Mouse (Mus musculus): ENCODE results near the gene Fuca1. TPM values are rescaled to one million over a fixed set of nuclear protein-coding genes. Genes with fewer than 3 reads are reported as not detected.

Gene Fuca1
- polyA plus RNA-seq, 1 experiment = 29.8 TPM

DNA sequence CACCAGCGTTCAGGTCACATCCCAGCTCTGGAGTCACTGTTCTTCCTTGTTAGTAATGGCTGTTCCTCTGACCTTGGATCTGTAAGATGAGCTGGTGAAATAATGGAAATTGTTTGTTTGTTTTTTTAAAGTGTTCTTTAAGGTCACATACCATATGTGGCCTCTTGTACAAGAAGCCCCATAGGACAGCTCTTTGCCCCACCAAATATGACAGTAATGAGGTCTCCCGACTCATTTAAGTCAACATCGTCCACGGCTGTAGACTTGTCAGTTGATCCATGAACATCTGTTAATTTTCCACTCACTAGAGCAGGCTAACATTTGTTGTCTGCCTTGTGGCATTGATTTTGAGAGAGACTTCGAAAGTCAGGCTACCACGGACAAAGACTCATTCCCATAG, 41.5 kb upstream of the Fuca1 start:
- TF ChIP-seq USF1 (IDR thresholded peaks at IDR 0.05; ENCODE audit: low read depth) (no peak), SRF (IDR thresholded peaks at IDR 0.05; ENCODE audit: control insufficient read depth, insufficient read length, low read depth) (no peak), REST (IDR thresholded peaks at IDR 0.05; ENCODE audit: insufficient read depth, insufficient read length) (no peak), CEBPB (IDR thresholded peaks at IDR 0.05; ENCODE audit: insufficient read depth, poor library complexity, severe bottlenecking) (no peak), MYOG (IDR thresholded peaks at IDR 0.05; ENCODE audit: control insufficient read depth in 1 of 3, insufficient read depth in 1 of 3, insufficient read length in 2 of 3, low read depth in 2 of 3) (no peak), TCF12 (IDR thresholded peaks at IDR 0.05; ENCODE audit: insufficient read depth, poor library complexity, severe bottlenecking) (no peak), MAX (IDR thresholded peaks at IDR 0.05; ENCODE audit: low read depth) (no peak), E2F4 (IDR thresholded peaks at IDR 0.05; ENCODE audit: insufficient read depth) (no peak), MYOD1 (IDR thresholded peaks at IDR 0.05; ENCODE audit: control insufficient read depth in 1 of 3, insufficient read length in 2 of 3, low read depth in 2 of 3) (no peak), POLR2A (IDR thresholded peaks at IDR 0.05; ENCODE audit: insufficient read length, low read depth) (no peak), TCF3 (IDR thresholded peaks at IDR 0.05; ENCODE audit: insufficient read length, low read depth) (no peak), POLR2AphosphoS2 (IDR thresholded peaks at IDR 0.05; ENCODE audit: insufficient read length, low read depth) (no peak)
- Histone ChIP-seq H3ac (ENCODE audit: control insufficient read depth, insufficient read length) (no peak overlapping the region), H3K36me3 (ENCODE audit: control insufficient read depth, insufficient read depth) (no peaks in the 10 kb centered on the region), H3K4me2 (ENCODE audit: low read depth) (no peak overlapping the region), H3K27me3 (ENCODE audit: control insufficient read depth, insufficient read depth, insufficient read length) (peaks cover 11% of the 10 kb centered on the region), H3K79me2 (ENCODE audit: control insufficient read depth, insufficient read depth) (no peaks in the 10 kb centered on the region), H3K4me3 (no peak overlapping the region)

DNA sequence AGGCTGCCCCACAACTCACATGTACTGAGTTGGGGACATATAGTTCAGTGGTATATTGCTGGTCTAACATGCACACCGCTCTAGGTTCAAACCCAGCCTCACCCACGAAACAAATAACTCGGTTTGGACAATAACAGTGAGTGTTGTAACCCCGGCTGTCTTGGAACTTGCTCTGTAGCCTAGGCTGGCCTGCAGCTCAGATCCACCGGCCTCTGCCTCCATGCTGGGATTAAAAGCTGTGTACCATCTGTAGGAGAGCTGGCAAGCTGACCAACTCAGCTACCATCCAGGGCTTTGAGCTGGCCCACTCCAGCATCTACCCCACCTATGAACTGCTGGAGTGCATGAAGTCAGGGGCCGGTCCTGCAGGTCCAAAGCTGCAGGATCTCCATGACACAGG, 40.5 kb upstream of the Fuca1 start:
- TF ChIP-seq MAX (IDR thresholded peaks at IDR 0.05; ENCODE audit: low read depth) (no peak), MYOD1 (IDR thresholded peaks at IDR 0.05; ENCODE audit: control insufficient read depth in 1 of 3, insufficient read length in 2 of 3, low read depth in 2 of 3) (no peak), MYOG (IDR thresholded peaks at IDR 0.05; ENCODE audit: control insufficient read depth in 1 of 3, insufficient read depth in 1 of 3, insufficient read length in 2 of 3, low read depth in 2 of 3) (no peak), TCF12 (IDR thresholded peaks at IDR 0.05; ENCODE audit: insufficient read depth, poor library complexity, severe bottlenecking) (no peak)
- no peaks in the 10 kb centered on the region for H3K79me2 ChIP-seq (ENCODE audit: control insufficient read depth, insufficient read depth)
- H3K4me3 ChIP-seq = no peak overlapping the region
- H3K4me2 ChIP-seq (ENCODE audit: low read depth) = no peak overlapping the region
- H3ac ChIP-seq (ENCODE audit: control insufficient read depth, insufficient read length) = no peak overlapping the region
- no peaks in the 10 kb centered on the region for H3K36me3 ChIP-seq (ENCODE audit: control insufficient read depth, insufficient read depth)
- peaks cover 11% of the 10 kb centered on the region for H3K27me3 ChIP-seq (ENCODE audit: control insufficient read depth, insufficient read depth, insufficient read length)

DNA sequence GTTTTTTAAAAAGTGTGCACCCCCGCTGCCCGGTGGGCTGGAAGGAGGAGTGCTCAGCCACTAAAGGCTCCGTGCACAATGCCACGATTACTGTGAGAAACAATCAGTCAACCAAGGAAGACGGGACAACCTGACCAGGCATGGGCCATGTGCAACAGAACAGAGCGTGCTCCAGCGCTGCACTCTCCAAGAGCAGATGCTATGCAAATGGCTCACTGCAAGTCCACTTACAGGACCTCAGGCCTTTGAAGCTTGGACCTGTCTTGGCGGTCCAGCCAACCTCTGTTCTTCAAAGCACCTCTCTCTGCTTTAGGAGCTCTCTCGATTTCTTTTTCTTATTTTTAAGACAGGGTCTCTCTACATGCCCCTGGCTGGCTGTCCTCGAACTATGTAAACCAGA, 40.0 kb upstream of the Fuca1 start:
- no peaks in the 10 kb centered on the region for H3K79me2 ChIP-seq (ENCODE audit: control insufficient read depth, insufficient read depth)
- H3K4me2 ChIP-seq (ENCODE audit: low read depth) = no peak overlapping the region
- no peak for TF ChIP-seq POLR2AphosphoS2 (IDR thresholded peaks at IDR 0.05; ENCODE audit: insufficient read length, low read depth)
- TF ChIP-seq POLR2A (IDR thresholded peaks at IDR 0.05; ENCODE audit: insufficient read length, low read depth) = no peak
- no peak for TF ChIP-seq TCF12 (IDR thresholded peaks at IDR 0.05; ENCODE audit: insufficient read depth, poor library complexity, severe bottlenecking)
- TF ChIP-seq USF1 (IDR thresholded peaks at IDR 0.05; ENCODE audit: low read depth) = no peak
- no peak for TF ChIP-seq CEBPB (IDR thresholded peaks at IDR 0.05; ENCODE audit: insufficient read depth, poor library complexity, severe bottlenecking)
- no peak for TF ChIP-seq SRF (IDR thresholded peaks at IDR 0.05; ENCODE audit: control insufficient read depth, insufficient read length, low read depth)
- TF ChIP-seq E2F4 (IDR thresholded peaks at IDR 0.05; ENCODE audit: insufficient read depth) = no peak
- TF ChIP-seq MYOG (IDR thresholded peaks at IDR 0.05; ENCODE audit: control insufficient read depth in 1 of 3, insufficient read depth in 1 of 3, insufficient read length in 2 of 3, low read depth in 2 of 3) = no peak
- no peak for TF ChIP-seq MAX (IDR thresholded peaks at IDR 0.05; ENCODE audit: low read depth)
- no peak for TF ChIP-seq TCF3 (IDR thresholded peaks at IDR 0.05; ENCODE audit: insufficient read length, low read depth)
- TF ChIP-seq REST (IDR thresholded peaks at IDR 0.05; ENCODE audit: insufficient read depth, insufficient read length) = no peak
- no peak for TF ChIP-seq MYOD1 (IDR thresholded peaks at IDR 0.05; ENCODE audit: control insufficient read depth in 1 of 3, insufficient read length in 2 of 3, low read depth in 2 of 3)
- no peaks in the 10 kb centered on the region for H3K36me3 ChIP-seq (ENCODE audit: control insufficient read depth, insufficient read depth)
- H3K27me3 ChIP-seq (ENCODE audit: control insufficient read depth, insufficient read depth, insufficient read length) = peaks cover 11% of the 10 kb centered on the region
- no peak overlapping the region for H3ac ChIP-seq (ENCODE audit: control insufficient read depth, insufficient read length)
- H3K4me3 ChIP-seq = no peak overlapping the region

DNA sequence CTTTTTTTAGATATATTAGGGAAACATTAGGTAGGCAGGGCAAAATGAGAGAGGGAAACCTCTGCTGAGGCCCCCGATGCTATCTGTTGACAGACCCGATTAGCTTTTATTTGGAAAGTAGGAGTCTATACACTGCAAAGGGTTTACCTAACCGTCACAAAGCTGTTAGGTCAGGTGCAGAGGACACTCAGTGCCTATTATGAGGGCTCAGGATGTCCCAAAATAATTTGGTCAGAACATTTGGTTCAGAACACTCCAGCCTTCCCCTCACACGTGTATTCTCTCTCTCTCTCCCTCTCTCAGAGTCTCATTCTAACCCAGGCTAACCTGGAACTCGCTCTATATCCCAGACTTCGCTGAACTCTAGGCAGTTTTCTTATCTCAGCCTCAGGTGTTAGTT, 38.5 kb upstream of the Fuca1 start:
- Histone ChIP-seq H3K36me3 (ENCODE audit: control insufficient read depth, insufficient read depth) (no peaks in the 10 kb centered on the region), H3K79me2 (ENCODE audit: control insufficient read depth, insufficient read depth) (no peaks in the 10 kb centered on the region), H3K4me2 (ENCODE audit: low read depth) (no peak overlapping the region), H3K4me3 (no peak overlapping the region), H3ac (ENCODE audit: control insufficient read depth, insufficient read length) (no peak overlapping the region), H3K27me3 (ENCODE audit: control insufficient read depth, insufficient read depth, insufficient read length) (peaks cover 11% of the 10 kb centered on the region)
- TF ChIP-seq TCF12 (IDR thresholded peaks at IDR 0.05; ENCODE audit: insufficient read depth, poor library complexity, severe bottlenecking) (no peak), MAX (IDR thresholded peaks at IDR 0.05; ENCODE audit: low read depth) (no peak), SRF (IDR thresholded peaks at IDR 0.05; ENCODE audit: control insufficient read depth, insufficient read length, low read depth) (no peak), CEBPB (IDR thresholded peaks at IDR 0.05; ENCODE audit: insufficient read depth, poor library complexity, severe bottlenecking) (no peak), E2F4 (IDR thresholded peaks at IDR 0.05; ENCODE audit: insufficient read depth) (no peak), MYOD1 (IDR thresholded peaks at IDR 0.05; ENCODE audit: control insufficient read depth in 1 of 3, insufficient read length in 2 of 3, low read depth in 2 of 3) (no peak), USF1 (IDR thresholded peaks at IDR 0.05; ENCODE audit: low read depth) (no peak), REST (IDR thresholded peaks at IDR 0.05; ENCODE audit: insufficient read depth, insufficient read length) (no peak), POLR2A (IDR thresholded peaks at IDR 0.05; ENCODE audit: insufficient read length, low read depth) (no peak), TCF3 (IDR thresholded peaks at IDR 0.05; ENCODE audit: insufficient read length, low read depth) (no peak)

DNA sequence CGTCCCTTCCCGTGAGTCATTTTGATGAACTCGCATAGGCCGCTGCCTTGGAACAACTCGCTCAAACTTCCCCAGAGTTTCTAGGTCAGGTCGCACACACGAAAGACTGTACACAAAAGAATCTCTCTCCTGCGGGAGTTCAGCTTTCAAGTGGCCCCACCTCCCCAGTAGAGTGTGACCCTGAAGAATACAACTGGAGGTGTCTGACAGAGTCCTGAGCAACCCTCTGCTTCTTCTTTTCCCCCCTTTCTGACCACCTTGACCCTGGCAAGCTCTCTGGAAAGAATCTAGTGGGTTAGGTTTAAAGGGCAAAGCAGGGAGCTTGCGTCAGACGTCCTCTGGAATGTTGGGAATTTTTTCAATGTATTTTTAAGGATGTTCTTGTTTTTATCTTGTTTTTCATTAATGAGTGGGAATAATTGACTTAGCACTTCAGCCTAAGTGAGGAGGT, 37.1 kb upstream of the Fuca1 start:
- no peak overlapping the region for H3K4me2 ChIP-seq (ENCODE audit: low read depth)
- TF ChIP-seq MYOG (IDR thresholded peaks at IDR 0.05; ENCODE audit: control insufficient read depth in 1 of 3, insufficient read depth in 1 of 3, insufficient read length in 2 of 3, low read depth in 2 of 3) (no peak), TCF3 (IDR thresholded peaks at IDR 0.05; ENCODE audit: insufficient read length, low read depth) (no peak), USF1 (IDR thresholded peaks at IDR 0.05; ENCODE audit: low read depth) (no peak), MAX (IDR thresholded peaks at IDR 0.05; ENCODE audit: low read depth) (no peak), MYOD1 (IDR thresholded peaks at IDR 0.05; ENCODE audit: control insufficient read depth in 1 of 3, insufficient read length in 2 of 3, low read depth in 2 of 3) (no peak), POLR2AphosphoS2 (IDR thresholded peaks at IDR 0.05; ENCODE audit: insufficient read length, low read depth) (no peak), CEBPB (IDR thresholded peaks at IDR 0.05; ENCODE audit: insufficient read depth, poor library complexity, severe bottlenecking) (no peak), REST (IDR thresholded peaks at IDR 0.05; ENCODE audit: insufficient read depth, insufficient read length) (no peak), E2F4 (IDR thresholded peaks at IDR 0.05; ENCODE audit: insufficient read depth) (no peak), SRF (IDR thresholded peaks at IDR 0.05; ENCODE audit: control insufficient read depth, insufficient read length, low read depth) (no peak), TCF12 (IDR thresholded peaks at IDR 0.05; ENCODE audit: insufficient read depth, poor library complexity, severe bottlenecking) (no peak)
- peaks cover 11% of the 10 kb centered on the region for H3K27me3 ChIP-seq (ENCODE audit: control insufficient read depth, insufficient read depth, insufficient read length)
- no peaks in the 10 kb centered on the region for H3K36me3 ChIP-seq (ENCODE audit: control insufficient read depth, insufficient read depth)
- no peak overlapping the region for H3ac ChIP-seq (ENCODE audit: control insufficient read depth, insufficient read length)
- no peaks in the 10 kb centered on the region for H3K79me2 ChIP-seq (ENCODE audit: control insufficient read depth, insufficient read depth)
- H3K4me3 ChIP-seq = no peak overlapping the region

Data from myocyte (in vitro differentiated cells).